Mouse (Mus musculus) gastrocnemius, postnatal 25 days (tissue): Measurements from ENCODE around the gene Wrap53. TPM values are rescaled to one million over a fixed set of nuclear protein-coding genes. Genes with fewer than 3 reads are reported as not detected.
A peak's percentile ranks its signal among the peaks of the same experiment; 100 is the strongest.
"Not testable (repeated sequence)": the region's sequence is repeated elsewhere in the genome, so short reads cannot be mapped to it uniquely, and the experiment has no call there.

Experiments
- DNase-seq: peaks from one replicate; pipeline ENCODE4 v3.0.0; 2022
- long read RNA-seq, 2 experiments: library from polyadenylated mRNA; stranded (forward); transcript quantifications; one replicate each; pipeline ENCODE4 v2.0.0; 2021
- total RNA-seq, 2 experiments: library from RNA; stranded (reverse); gene quantifications; 1 replicate in 1 of 2; 2 replicates in 1 of 2; pipeline ENCODE4 v1.2.3; 2021

The Wrap53 gene
- total RNA-seq: 1 to 10 TPM; 3.4 to 3.7 TPM
- long read RNA-seq, experiment 1, partial matches to known transcripts: 0 of 3 reads
- long read RNA-seq, experiment 1, other reads (novel, unspliced or antisense): 1 of 3 reads
- long read RNA-seq, experiment 2: 0 reads

- peak; percentile 90 for DNase-seq
These were observed at the start of gene Wrap53, which contains the start of gene Trp53 for GRCm38 (mm10) chr11:69580091-69580514. Gene Wrap53 (minus strand): TSS chr11:69580255. Gene Trp53 (plus strand): TSS chr11:69580359.

DNA sequence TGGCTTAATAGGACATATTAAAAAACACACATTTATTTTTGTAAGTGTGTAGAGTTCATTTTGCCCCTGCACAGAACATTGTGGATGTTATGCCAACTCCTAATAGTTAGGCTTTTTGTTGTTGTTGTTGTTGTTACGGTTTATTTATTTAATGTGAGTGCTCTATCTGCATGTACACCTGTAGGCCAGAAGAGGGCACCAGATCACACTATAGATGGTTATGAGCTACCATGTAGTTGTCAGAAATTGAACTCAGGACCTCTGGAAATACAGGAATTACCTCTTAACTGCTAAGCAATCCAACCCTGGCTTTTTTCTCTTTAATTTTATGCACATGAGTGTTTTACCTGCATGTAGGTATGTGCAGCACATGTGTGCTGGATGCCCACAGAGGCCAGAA lies 49.7 kb upstream of the Wrap53 start:
- no peak for DNase-seq

DNA sequence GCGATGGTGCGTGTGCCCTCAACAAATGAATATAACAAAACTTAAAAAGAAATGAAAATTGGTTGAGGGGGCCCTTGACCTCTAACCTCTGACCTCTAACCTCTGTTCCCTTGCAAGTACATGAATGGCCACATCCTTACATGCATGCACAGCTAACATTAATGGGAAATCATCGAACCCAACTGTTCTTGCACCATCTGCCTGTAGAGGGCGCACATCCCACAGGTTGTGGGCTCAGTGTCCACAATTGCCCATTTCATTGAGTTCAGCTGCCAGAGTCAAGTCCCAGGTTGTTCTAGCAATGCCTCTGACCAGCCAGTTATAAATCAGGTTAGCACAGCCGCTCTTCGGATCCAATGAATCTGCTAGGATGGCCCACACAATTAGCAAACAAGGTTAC lies 48.2 kb upstream of the Wrap53 start:
- peak; percentile 46 for DNase-seq

GRCm38 (mm10) chr11:69624339-69624738 lies 44.3 kb upstream of the Wrap53 start:
- not testable (repeated sequence) for DNase-seq

- DNase-seq: no peak
These were observed 43.0 kb upstream of the Wrap53 start for GRCm38 (mm10) chr11:69623006-69623405.

DNA sequence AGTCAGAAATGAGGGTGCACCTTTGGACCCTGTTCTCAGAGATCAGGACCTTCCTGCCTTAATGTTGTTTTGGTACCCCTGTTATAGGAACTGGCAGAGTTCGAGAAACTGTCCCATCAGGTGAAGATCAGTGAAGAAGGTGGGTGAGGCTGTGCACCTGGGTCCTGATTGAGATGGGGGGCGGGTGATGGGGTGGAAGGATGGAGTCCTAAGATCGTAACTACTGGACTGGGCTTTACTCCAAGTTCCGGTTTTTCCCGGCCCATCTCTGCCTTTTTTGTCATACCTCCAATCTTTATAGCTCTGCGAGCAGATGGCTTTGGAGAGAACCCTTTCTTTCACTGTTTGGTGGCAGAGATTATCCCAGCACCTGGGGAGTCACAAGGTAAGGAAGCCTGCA lies 42.4 kb upstream of the Wrap53 start:
- no peak for DNase-seq

- DNase-seq: peak; percentile 64
These were observed 41.7 kb upstream of the Wrap53 start, which contains the start of gene Sat2 for GRCm38 (mm10) chr11:69621571-69622268. Gene Sat2 (plus strand): TSS chr11:69622024.

GRCm38 (mm10) chr11:69620394-69621081 lies 40.5 kb upstream of the Wrap53 start:
- DNase-seq: no peak

- no peak for DNase-seq
These were observed 37.8 kb upstream of the Wrap53 start, which contains the start of gene Shbg for GRCm38 (mm10) chr11:69617805-69618204. Gene Shbg (minus strand): TSS chr11:69617905.

GRCm38 (mm10) chr11:69616781-69617180 lies 36.7 kb upstream of the Wrap53 start:
- no peak for DNase-seq

DNA sequence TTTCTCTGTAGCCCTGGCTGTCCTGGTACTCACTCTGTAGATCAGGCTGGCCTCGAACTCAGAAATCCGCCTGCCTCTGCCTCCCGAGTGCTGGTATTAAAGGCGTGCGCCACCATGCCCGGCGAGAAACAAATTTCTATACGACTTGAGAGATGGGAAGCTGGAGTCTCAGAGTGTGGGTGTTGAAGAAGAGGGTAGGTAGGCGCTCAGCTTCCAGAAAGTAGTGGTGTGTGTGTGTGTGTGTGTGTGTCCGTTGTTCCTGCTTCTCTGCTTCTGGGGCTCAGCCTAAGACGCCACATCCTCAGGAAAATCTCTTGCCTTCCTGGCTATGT lies 34.2 kb upstream of the Wrap53 start:
- DNase-seq: not testable (repeated sequence)

DNA sequence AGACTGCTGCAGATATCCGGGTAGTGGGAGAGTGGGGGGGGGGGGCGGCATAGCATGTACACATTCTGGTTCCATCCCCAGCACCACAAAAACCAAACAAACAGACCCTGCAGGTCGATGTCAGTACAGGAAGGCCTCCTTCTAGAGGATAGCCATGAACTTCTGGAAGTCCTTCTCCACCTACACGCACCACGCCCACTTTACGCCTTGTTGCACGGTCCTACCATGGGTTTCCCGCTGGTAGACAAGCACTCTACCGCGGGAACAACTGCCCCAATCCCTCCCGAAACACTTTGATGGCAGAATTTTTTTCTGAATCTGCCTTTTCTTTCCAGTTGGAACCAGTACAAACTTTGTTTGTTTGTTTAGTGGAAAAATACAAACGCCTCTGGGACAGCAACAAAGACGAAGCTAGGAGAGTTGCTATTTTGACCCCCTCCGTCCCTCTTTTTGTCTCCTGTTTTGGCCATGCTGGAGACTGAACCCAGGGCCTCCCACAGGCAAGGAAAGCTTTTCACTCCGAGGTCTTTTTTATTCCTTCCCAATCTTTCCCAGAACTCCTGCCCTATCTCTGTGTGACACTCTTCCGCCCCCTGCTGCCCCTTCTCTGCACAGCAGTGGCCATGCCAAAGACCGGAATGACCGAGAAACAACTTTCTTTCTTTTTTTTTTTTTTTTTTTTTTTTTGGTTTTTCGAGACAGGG lies 33.6 kb upstream of the Wrap53 start:
- peak; percentile 68 for DNase-seq

DNA sequence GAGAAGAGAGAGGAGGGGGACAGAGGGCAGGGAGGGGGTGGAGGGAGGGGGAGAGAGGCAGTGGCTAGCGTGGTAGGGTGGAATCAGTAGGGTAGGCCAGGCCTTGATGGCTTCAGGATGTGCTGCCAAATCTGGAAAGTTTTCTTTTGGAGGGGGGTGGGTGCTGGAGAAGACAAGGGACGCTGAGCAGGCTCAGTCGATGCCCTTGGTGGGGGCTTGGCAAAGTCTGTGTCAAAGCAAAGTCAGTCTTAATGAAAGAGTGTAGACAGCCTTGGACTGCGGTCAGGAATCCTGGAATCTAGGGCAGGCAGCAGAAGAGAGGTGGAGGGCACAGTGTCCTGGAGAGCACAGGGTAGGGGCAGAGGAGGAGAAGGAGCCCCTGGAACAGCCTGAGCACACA lies 30.8 kb upstream of the Wrap53 start:
- DNase-seq: no peak

DNA sequence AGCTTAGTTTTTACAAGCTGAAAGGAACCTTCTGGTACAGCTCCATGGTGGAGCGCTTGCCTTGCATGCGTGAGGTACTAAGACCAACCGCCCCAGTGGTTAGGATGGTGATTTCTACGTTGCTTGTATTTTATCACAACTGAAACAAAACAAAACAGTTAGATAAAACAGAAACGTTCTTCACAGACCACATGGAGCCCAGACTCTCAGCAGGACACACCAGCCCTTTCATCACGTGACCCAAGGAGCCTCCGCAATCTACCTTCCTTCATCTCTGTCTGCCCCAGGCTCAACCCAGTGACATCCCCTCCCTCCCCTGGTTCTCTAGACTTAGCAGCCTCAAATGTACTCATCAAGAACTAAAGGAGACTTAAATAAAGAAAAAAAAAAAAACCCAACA lies 29.4 kb upstream of the Wrap53 start:
- no peak for DNase-seq

- DNase-seq: no peak
These were observed 28.5 kb upstream of the Wrap53 start for GRCm38 (mm10) chr11:69608525-69608924.

GRCm38 (mm10) chr11:69606832-69607231 lies 26.8 kb upstream of the Wrap53 start:
- DNase-seq: no peak

DNA sequence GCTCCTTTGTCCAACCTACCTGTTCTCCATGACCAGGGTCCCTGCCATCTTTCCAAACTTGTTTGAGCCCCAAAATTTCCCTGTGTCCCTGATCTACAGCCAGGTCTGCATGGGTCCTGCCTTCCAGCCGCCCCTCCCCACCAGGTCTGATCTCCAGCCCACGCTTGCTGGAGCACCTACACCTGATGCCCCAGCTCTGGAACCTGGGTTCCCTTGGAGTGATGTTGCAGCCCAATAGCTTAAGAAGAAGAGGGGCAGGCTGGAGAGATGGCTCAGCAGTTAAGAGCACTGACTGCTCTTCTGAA lies 26.4 kb upstream of the Wrap53 start:
- DNase-seq: no peak

GRCm38 (mm10) chr11:69605726-69606490 lies 25.9 kb upstream of the Wrap53 start, which contains the start of gene Atp1b2:
Gene Atp1b2 (minus strand): TSS chr11:69605942.
- DNase-seq: peak; percentile 80

- DNase-seq: peak; percentile 42
These were observed 25.0 kb upstream of the Wrap53 start for GRCm38 (mm10) chr11:69604795-69605664.

GRCm38 (mm10) chr11:69604347-69604746 lies 24.3 kb upstream of the Wrap53 start:
- no peak for DNase-seq

DNA sequence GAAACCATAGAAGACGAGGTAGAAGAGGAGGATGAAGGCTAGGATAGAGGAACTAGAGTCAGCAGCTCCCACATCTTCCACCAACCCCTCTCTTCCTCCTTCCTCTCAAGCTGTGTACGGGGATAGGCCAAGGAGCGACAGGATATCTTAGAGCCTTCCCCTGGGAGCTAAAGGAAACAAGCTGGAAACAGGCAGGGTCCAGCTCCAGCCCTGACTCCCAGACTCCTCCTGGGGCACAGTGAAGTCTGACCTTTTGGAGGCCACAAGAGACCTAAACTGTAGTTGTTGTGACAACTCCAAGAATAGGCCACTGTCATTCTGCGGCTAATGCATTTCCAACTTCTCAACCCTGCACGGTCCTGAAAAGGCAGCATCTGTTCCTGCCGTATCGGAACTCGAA lies 23.5 kb upstream of the Wrap53 start:
- DNase-seq: peak; percentile 40
